Mouse (Mus musculus) T-cell, adult 2 months (primary cell): Measurements from ENCODE around the gene Ryr2.
"Not testable (repeated sequence)": the region's sequence is repeated elsewhere in the genome, so short reads cannot be mapped to it uniquely, and the experiment has no call there.

Experiments
- DNase-seq: peaks from one replicate; pipeline ENCODE4 v3.0.0; 2022; ENCODE audit warnings: low spot score

Ryr2 gene

GRCm38 (mm10) chr13:11763925-11764324 is 342.8 kb downstream of the Ryr2 start:
- no peak for DNase-seq

GRCm38 (mm10) chr13:11763104-11763503 is 343.6 kb downstream of the Ryr2 start:
- no peak for DNase-seq

- DNase-seq: no peak
Observed at GRCm38 (mm10) chr13:11757894-11758293, 348.9 kb downstream of the Ryr2 start.

- no peak for DNase-seq
Observed at GRCm38 (mm10) chr13:11745479-11745878, 361.3 kb downstream of the Ryr2 start.

- no peak for DNase-seq
Observed at GRCm38 (mm10) chr13:11738211-11738610, 368.5 kb downstream of the Ryr2 start.

GRCm38 (mm10) chr13:11716216-11716615 is 390.5 kb downstream of the Ryr2 start:
- DNase-seq: no peak

GRCm38 (mm10) chr13:11709708-11710471 is 396.9 kb downstream of the Ryr2 start:
- no peak for DNase-seq

GRCm38 (mm10) chr13:11701721-11702120 is 405.0 kb downstream of the Ryr2 start:
- DNase-seq: no peak

GRCm38 (mm10) chr13:11696496-11696895 is 410.2 kb downstream of the Ryr2 start:
- DNase-seq: no peak

GRCm38 (mm10) chr13:11681802-11682201 is 424.9 kb downstream of the Ryr2 start:
- DNase-seq: no peak

- no peak for DNase-seq
Observed at GRCm38 (mm10) chr13:11662815-11663214, 443.9 kb downstream of the Ryr2 start.

GRCm38 (mm10) chr13:11644846-11645245 is 461.9 kb downstream of the Ryr2 start:
- DNase-seq: no peak

- DNase-seq: no peak
Observed at GRCm38 (mm10) chr13:11636383-11636782, 470.4 kb downstream of the Ryr2 start.

- no peak for DNase-seq
Observed at GRCm38 (mm10) chr13:11624513-11624912, 482.2 kb downstream of the Ryr2 start.

- DNase-seq: no peak
Observed at GRCm38 (mm10) chr13:11595431-11595830, 511.3 kb downstream of the Ryr2 start.

- no peak for DNase-seq
Observed at GRCm38 (mm10) chr13:11585283-11585682, 521.5 kb downstream of the Ryr2 start.

GRCm38 (mm10) chr13:11572552-11572951 is 534.2 kb downstream of the Ryr2 start:
- no peak for DNase-seq

- DNase-seq: no peak
Observed at GRCm38 (mm10) chr13:11567376-11567775, 539.4 kb downstream of the Ryr2 start.

- DNase-seq: no peak
Observed at GRCm38 (mm10) chr13:11566486-11566885, 540.3 kb downstream of the Ryr2 start.

- no peak for DNase-seq
Observed at GRCm38 (mm10) chr13:11563224-11564024, 543.3 kb downstream of the Ryr2 start.

- no peak for DNase-seq
Observed at GRCm38 (mm10) chr13:11549644-11550043, 557.1 kb downstream of the Ryr2 start.

GRCm38 (mm10) chr13:11549136-11549535 is 557.6 kb downstream of the Ryr2 start:
- not testable (repeated sequence) for DNase-seq

- no peak for DNase-seq
Observed at GRCm38 (mm10) chr13:11545841-11546240, 560.9 kb downstream of the Ryr2 start.
